Mouse (Mus musculus) ES-E14 (cell line): ENCODE measurements around the gene Erbb3. TPM values are rescaled to one million over a fixed set of nuclear protein-coding genes. Genes with fewer than 3 reads are reported as not detected.

Experiments used
- DNase-seq: peaks from one replicate; pipeline ENCODE4 v3.0.0-alpha.2; 2013; ENCODE audit warnings: low read depth, low spot score
- H3K27ac ChIP-seq: 2 replicates; pipeline ENCODE4 v1.5.1; 2012; ENCODE audit warnings: low read depth, mild to moderate bottlenecking, low read length, moderate library complexity, mixed read lengths; ENCODE audit not compliant: poor library complexity, insufficient read depth, severe bottlenecking
- H3K36me3 ChIP-seq: 2 replicates; pipeline ENCODE4 v1.6.1; 2012; ENCODE audit warnings: mild to moderate bottlenecking, low read length, moderate library complexity, mixed read lengths; ENCODE audit not compliant: control insufficient read depth, poor library complexity, insufficient read depth, severe bottlenecking
- H3K4me1 ChIP-seq, 2 experiments: fragments of 150-350 bp in 1 of 2; sonication (generic) in 1 of 2; 2 replicates each; pipeline ENCODE4 v1.6.1; 2012; ENCODE audit warnings: low read length in 2 of 2, mild to moderate bottlenecking in 1 of 2, mixed read lengths in 1 of 2; ENCODE audit not compliant: control insufficient read depth in 2 of 2, insufficient read depth in 2 of 2, poor library complexity in 1 of 2
- H3K4me3 ChIP-seq, 2 experiments: fragments of 150-350 bp in 1 of 2; sonication (generic) in 1 of 2; 2 replicates each; pipeline ENCODE4 v1.5.1; 2012; ENCODE audit warnings: low read length in 2 of 2, low read depth in 1 of 2, mild to moderate bottlenecking in 1 of 2, mixed read lengths in 1 of 2; ENCODE audit not compliant: insufficient read depth in 1 of 2, poor library complexity in 1 of 2, severe bottlenecking in 1 of 2
- H3K9ac ChIP-seq: 2 replicates; pipeline ENCODE4 v1.6.1; 2012; ENCODE audit warnings: low read depth, mild to moderate bottlenecking, low read length, mixed read lengths; ENCODE audit not compliant: poor library complexity, insufficient read depth, severe bottlenecking
- H3K9me3 ChIP-seq: fragments of 150-350 bp; sonication (generic); 2 replicates; pipeline ENCODE4 v1.6.1; 2012; ENCODE audit warnings: low read depth, mild to moderate bottlenecking, low read length; ENCODE audit not compliant: control insufficient read depth, insufficient read depth
- CHD2 ChIP-seq: IDR thresholded peaks from 2 replicates; pipeline ENCODE4 v1.6.1; 2014; ENCODE audit warnings: mild to moderate bottlenecking, low read depth, low read length, inconsistent platforms
- HCFC1 ChIP-seq: IDR thresholded peaks from 2 replicates; pipeline ENCODE4 v1.6.1; 2012; ENCODE audit warnings: low read length, inconsistent platforms, borderline replicate concordance; ENCODE audit not compliant: insufficient read depth
- MAFK ChIP-seq: IDR thresholded peaks from 2 replicates; pipeline ENCODE4 v1.6.1; 2014; ENCODE audit warnings: mild to moderate bottlenecking, low read depth, low read length, inconsistent platforms; ENCODE audit not compliant: insufficient read depth
- ZC3H11A ChIP-seq: IDR thresholded peaks from 2 replicates; pipeline ENCODE4 v1.6.1; 2012; ENCODE audit warnings: low read depth, mild to moderate bottlenecking, inconsistent platforms, low read length, borderline replicate concordance
- ZNF384 ChIP-seq: IDR thresholded peaks from 2 replicates; pipeline ENCODE4 v1.6.1; 2012; ENCODE audit warnings: low read depth, low read length, inconsistent platforms
- in situ Hi-C, 2 experiments: fragments of 600-800 bp; cut with MboI; formaldehyde crosslinking; loops; one replicate each; pipeline ENCODE4 v1.15.1; 2025; ENCODE audit warnings: low sequenced_read_pairs in 2 of 2, inconsistent platforms in 1 of 2; ENCODE audit not compliant: unreplicated experiment in 2 of 2
- total RNA-seq: library from RNA; depleted of rRNA; stranded (reverse); fragments of 300-350 nt; gene quantifications from 2 replicates; pipeline ENCODE4 v1.2.3, GENCODE M21; 2012

Gene Erbb3
- total RNA-seq, 1 experiment, result 24.9 TPM

DNA sequence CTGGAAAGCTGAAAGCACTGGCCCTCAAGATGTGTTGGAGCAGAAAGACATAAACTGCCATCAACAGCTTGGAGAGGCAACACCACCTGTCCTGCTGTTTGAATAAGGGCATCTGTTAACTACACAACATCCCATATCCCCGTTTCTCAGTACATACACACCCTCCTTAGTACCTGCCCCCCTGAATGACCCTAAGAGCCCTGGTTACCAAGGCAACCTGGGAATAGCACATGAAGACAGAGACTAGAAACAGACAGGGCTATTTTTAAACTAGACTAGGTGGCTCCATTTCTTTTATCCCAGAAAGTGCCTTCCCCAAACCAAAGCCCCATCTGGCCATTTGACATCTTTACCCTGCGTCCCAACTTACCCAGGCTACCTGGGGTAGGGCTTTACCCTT lies 46.4 kb downstream of the Erbb3 start:
- H3K9ac ChIP-seq, result no peak overlapping the region
- no peak for DNase-seq
- TF ChIP-seq ZNF384 (no peak), HCFC1 (no peak), CHD2 (no peak), ZC3H11A (no peak), MAFK (no peak)

DNA sequence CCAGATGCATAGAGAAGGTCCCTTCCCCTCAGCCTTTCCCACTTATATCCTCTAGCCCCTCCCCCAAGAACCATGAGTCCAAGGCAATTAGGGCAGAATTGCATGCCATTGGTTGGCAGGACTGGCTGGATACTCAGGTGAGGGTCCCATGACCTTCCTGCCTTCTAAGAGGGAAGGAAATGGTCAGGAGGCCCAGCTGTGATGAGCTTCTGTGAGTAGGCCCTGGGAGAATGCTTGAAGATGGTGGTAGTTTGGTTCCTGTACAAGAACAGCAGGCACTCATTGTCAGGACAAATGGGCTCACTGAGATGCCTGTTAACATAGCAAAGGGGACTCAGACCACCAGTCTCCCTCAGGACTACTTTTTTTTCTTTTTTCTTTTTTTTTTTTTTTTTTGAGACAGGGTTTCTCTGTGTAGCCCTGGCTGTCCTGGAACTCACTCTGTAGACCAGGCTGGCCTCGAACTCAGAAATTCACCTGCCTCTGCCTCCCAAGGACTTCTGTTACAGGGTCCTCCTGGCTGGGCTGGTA lies 51.0 kb downstream of the Erbb3 start:
- no peaks in the 10 kb centered on the region for H3K9me3 ChIP-seq
- peaks cover 3 to 5% of the 10 kb centered on the region in 2 experiments; a peak in 3 of 4 replicates for H3K4me1 ChIP-seq
- TF ChIP-seq CHD2 (no peak), ZNF384 (peak; percentile 91)
- no peak overlapping the region for H3K9ac ChIP-seq
- no peak for DNase-seq
- H3K27ac ChIP-seq, result peak overlapping the region; percentile 80; the same call in 1 of the 2 replicates
- H3K4me3 ChIP-seq, result no peak overlapping the region
- H3K36me3 ChIP-seq, result peaks cover 3% of the 10 kb centered on the region; the same call in 1 of the 2 replicates
- in situ Hi-C loops, result no loop called here

More for the DNA sequence above, 46.4 kb downstream of the Erbb3 start:
- in situ Hi-C loops, result no loop called here
- H3K4me3 ChIP-seq, result no peak overlapping the region
- H3K9me3 ChIP-seq, result no peaks in the 10 kb centered on the region
- H3K4me1 ChIP-seq, result peaks cover 0 to 19% of the 10 kb centered on the region in 2 experiments; a peak in 1 of 4 replicates
- peaks cover 28% of the 10 kb centered on the region for H3K36me3 ChIP-seq
- H3K27ac ChIP-seq, result no peak overlapping the region

DNA sequence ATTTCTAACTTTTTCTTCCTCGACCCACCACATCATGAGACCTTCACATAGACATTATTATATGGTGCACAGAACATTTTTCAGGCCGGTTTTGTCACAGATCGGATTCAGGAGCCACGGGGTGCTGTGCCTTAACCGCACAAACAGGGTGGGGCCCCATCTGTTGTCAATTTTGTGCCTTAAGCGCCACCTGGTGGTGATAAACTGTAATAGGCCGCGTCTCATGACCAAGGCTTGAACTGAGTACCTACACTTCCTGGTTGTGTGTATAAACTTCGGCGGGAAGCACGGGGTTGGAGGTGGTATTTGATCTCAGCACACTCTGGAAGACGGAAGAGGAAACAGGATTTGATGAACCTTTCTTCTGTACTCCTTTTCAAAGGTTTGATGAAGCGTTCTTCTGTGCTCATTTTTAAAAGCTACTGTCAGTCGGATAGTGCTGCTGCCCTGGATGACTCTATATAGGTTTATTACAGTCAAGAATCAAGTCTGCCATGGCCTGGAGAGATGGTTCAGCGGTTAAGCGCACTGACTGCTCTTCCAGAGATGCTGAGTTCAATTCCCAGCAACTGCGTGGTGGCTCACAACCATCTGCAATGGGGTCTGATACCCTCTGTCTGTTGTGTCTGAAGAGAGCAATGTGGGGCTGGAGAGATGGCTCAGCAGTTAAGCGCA lies 53.0 kb downstream of the Erbb3 start:
- DNase-seq, result peak; percentile 93
- Histone ChIP-seq H3K4me1 (peaks cover 3 to 5% of the 10 kb centered on the region in 2 experiments; a peak in 3 of 4 replicates), H3K9me3 (no peaks in the 10 kb centered on the region), H3K36me3 (no peaks in the 10 kb centered on the region), H3K27ac (no peak overlapping the region), H3K4me3 (peak overlapping the region in 1 of 2 experiments; percentile 34; a peak in 2 of 4 replicates), H3K9ac (no peak overlapping the region)
- in situ Hi-C loops, result no loop called here
- TF ChIP-seq HCFC1 (0 out of 2 replicates have a peak, but pooled peaks have one; percentile 54), MAFK (no peak), ZC3H11A (peak; percentile 82; the same call in 1 of the 2 replicates)

DNA sequence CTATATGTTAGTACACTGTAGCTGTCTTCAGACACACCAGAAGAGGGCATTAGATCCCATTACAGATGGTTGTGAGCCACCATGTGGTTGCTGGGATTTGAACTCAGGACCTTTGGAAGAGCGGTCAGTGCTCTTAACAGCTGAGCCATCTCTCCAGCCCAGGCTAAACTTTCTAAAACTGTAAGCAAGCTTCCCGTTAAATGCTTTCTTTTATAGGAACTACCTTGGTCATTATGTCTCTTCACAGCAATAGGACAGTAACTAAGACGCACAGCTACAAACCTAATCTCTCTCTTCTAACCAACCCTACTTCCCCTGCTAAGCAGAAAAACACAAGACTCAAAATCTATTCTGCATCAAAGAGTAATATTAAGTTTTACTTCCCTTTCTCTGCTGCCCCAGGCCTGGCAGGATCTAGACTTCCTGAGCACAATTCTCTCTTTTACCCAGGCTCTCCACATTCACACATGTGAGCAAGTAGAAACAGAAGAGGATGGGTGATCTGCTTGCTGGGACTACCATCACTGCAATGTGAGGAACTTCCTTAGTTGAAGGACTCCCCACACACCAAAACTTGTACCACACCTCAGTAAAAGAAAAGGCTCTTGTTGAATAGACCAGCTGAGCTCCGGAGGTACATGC lies 53.7 kb downstream of the Erbb3 start:
- DNase-seq, result no peak
- Histone ChIP-seq H3K27ac (no peak overlapping the region), H3K4me3 (peak overlapping the region in 1 of 2 experiments; percentile 34; a peak in 2 of 4 replicates)

More for the DNA sequence above, 53.7 kb downstream of the Erbb3 start:
- H3K9ac ChIP-seq, result no peak overlapping the region
- TF ChIP-seq CHD2 (no peak), MAFK (no peak), ZC3H11A (no peak), ZNF384 (no peak), HCFC1 (no peak)
- peaks cover 3 to 5% of the 10 kb centered on the region in 2 experiments; a peak in 3 of 4 replicates for H3K4me1 ChIP-seq
- in situ Hi-C loops, result no loop called here
- H3K9me3 ChIP-seq, result no peaks in the 10 kb centered on the region
- H3K36me3 ChIP-seq, result no peaks in the 10 kb centered on the region
